Mouse (Mus musculus): ENCODE data around the gene Timm17b. TPM values are rescaled to one million over a fixed set of nuclear protein-coding genes. Genes with fewer than 3 reads are reported as not detected.
"Not testable (repeated sequence)": the region's sequence is repeated elsewhere in the genome, so short reads cannot be mapped to it uniquely, and the experiment has no call there.

Gene Timm17b
- total RNA-seq, 2 experiments from 2014 or later = 44.5 to 49.0 TPM

DNA sequence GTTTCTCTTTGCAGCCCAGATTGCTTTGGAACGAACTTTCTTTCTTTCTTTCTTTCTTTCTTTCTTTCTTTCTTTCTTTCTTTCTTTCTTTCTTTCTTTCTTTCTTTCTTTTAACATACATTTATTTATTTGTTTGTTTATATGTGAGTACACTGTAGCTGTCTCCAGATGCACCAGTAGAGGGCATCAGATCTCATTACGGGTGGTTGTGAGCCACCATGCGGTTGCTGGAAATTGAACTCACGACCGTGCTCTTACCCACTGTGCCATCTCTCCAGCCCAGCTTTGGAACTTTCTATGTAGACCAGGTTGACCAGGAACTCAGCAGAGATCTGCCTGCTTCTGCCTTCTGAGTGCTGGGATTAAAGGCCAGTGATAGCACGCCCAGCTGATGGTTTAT, 18.8 kb downstream of the Timm17b start:
- intact Hi-C loops (cut with DNase I); DNase-seq: not testable (repeated sequence)

- no peak for DNase-seq
- intact Hi-C loops (cut with DNase I) = no loop called here
These were observed 20.6 kb downstream of the Timm17b start, which contains the start of gene Pcsk1n for GRCm38 (mm10) chrX:7919601-7920383. TSS of gene Pcsk1n (plus strand) at chrX:7919822.

- no peak for DNase-seq
- intact Hi-C loops (cut with DNase I) = no loop called here
These were observed 22.9 kb downstream of the Timm17b start for GRCm38 (mm10) chrX:7922032-7922431.

GRCm38 (mm10) chrX:7926266-7926665, 27.1 kb downstream of the Timm17b start:
- no peak for DNase-seq
- intact Hi-C loops (cut with DNase I) = no loop called here

DNA sequence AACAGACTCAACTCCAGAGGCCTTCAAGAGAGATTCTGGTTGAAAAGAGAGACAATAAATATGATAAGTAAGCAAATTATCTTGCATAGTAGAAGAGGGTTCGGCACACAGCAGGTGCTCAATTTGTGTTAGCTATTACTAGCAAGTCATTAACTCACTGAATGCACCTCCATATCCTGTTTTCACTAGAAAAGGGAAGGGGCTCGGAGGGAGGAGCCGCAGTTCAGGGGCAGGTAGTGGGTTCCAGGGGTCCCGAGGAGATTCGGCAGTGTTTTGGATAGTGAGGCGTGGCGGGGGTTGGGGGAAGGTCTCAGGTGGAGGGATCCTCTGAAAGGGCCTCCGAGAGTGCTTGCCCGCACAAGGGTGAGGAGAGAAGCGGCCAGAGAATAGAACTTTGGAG, 28.0 kb downstream of the Timm17b start:
- intact Hi-C loops (cut with DNase I) = no loop called here
- DNase-seq = no peak

- intact Hi-C loops (cut with DNase I) = no loop called here
- no peak for DNase-seq
These were observed 29.2 kb downstream of the Timm17b start, which contains the start of gene Eras for GRCm38 (mm10) chrX:7928270-7928790. TSS of gene Eras (minus strand) at chrX:7928607.

DNA sequence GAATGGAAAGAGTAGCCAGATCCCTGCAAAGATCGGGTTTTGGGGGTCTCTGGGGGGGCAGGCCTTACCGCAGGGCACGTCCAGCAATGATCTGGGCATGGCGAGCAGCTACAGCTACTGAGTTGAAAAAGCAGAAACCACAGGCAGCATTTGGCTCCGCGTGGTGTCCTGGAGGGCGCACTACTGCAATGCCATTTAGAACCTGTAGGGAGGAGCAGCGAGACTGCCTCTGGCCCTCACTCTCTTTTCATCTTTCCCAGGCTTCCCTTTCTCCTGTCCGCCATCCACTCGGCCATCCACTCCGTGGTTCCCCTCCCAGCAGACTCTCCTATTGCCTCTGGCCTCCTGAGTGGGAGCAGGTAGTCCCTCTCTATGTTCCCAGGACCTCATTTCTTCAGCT, 37.7 kb downstream of the Timm17b start:
- no peak for DNase-seq
- intact Hi-C loops (cut with DNase I) = no loop called here

DNA sequence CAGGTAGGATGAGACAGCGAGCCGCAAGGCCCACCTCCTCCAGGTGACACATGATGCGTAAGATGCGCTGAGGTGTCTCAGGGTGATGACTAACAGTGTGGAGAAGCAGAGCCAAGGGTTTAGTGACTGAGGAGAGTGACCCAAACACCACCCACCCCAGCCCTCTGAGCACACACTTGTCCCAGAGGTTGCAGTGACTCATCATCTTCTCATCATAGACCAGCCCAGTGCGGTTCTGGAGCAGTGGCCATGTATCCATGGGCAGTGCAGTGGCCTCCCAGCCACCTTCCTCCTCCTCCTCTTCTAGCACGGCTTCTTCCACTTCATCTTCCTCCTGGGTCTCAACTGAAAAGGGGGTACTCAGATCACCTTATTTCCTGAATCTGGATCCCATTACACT, 38.5 kb downstream of the Timm17b start:
- no peak for DNase-seq
- intact Hi-C loops (cut with DNase I) = no loop called here

DNA sequence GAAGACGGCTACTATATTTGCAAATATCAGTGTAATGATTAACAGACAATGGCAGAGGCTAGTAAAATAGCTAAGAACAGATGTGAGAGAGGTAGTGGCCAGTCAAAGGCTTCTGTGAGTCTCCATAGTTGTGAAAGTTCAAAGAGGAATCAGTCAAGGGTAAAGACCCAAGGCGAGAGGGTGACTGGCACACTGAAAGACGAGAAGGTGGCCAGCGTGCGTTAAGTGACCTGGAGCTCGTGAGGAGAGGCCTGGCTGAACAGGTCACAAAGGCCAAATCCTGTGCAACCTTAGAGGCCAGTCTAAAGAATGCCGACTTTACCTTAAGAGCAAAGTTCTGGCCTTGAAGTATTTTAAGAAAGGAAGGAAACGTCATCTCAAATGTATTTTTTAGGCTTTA, 46.5 kb downstream of the Timm17b start:
- intact Hi-C loops (cut with DNase I) = no loop called here
- no peak for DNase-seq

- intact Hi-C loops (cut with DNase I) = no loop called here
- DNase-seq = no peak
These were observed 48.1 kb downstream of the Timm17b start, which contains the start of gene Hdac6 for GRCm38 (mm10) chrX:7947108-7947899. TSS of gene Hdac6 (minus strand) at chrX:7947889.

- intact Hi-C loops (cut with DNase I) = no loop called here
These were observed 48.8 kb downstream of the Timm17b start for GRCm38 (mm10) chrX:7947900-7948492.

GRCm38 (mm10) chrX:7950091-7950490, 50.9 kb downstream of the Timm17b start:
- intact Hi-C loops (cut with DNase I) = no loop called here
- DNase-seq = no peak

More at GRCm38 (mm10) chrX:7947900-7948492, 48.8 kb downstream of the Timm17b start:
- DNase-seq = peak; percentile 88 to 89

Other genes starting within 250 kb of the Timm17b start
- 10 to 100 TPM; 17.0 to 26.0 TPM for gene Prickle3, start 242.1 kb upstream of the Timm17b start, total RNA-seq (2021)
- gene Plp2, start 228.0 kb upstream of the Timm17b start, total RNA-seq (2021) = 10 to 100 TPM; 48.4 to 62.1 TPM
- gene Magix, start 218.1 kb upstream of the Timm17b start, total RNA-seq (2021) = 10 to 100 TPM; 25.2 to 33.2 TPM
- 10 to 100 TPM; 19.1 to 21.4 TPM for gene Gpkow, start 202.2 kb upstream of the Timm17b start, total RNA-seq (2021)
- 10 to 100 TPM; 46.3 to 55.4 TPM for gene Wdr45, start 185.0 kb upstream of the Timm17b start, total RNA-seq (2021)
- under 1 TPM in 1 of 2 experiments, not detected in 1; 0.68 TPM for gene Gm45208, start 177.1 kb upstream of the Timm17b start, total RNA-seq (2021)
- 1 to 10 TPM; 5.4 to 5.7 TPM for gene Praf2, start 170.9 kb upstream of the Timm17b start, total RNA-seq (2021)
- gene Ccdc120, start 148.5 kb upstream of the Timm17b start, total RNA-seq (2021) = 1 to 10 TPM in 1 of 2 experiments, under 1 TPM in 1; 0.42 to 1.8 TPM
- gene Tfe3, start 136.8 kb upstream of the Timm17b start, total RNA-seq (2021) = 10 to 100 TPM; 14.3 to 17.3 TPM
- gene Gripap1, start 109.6 kb upstream of the Timm17b start, total RNA-seq (2021) = 10 to 100 TPM; 25.1 to 25.4 TPM
- under 1 TPM; 0.19 to 0.28 TPM for gene Kcnd1, start 77.1 kb upstream of the Timm17b start, total RNA-seq (2021)
- 10 to 100 TPM; 26.1 to 27.8 TPM for gene Otud5, start 58.0 kb upstream of the Timm17b start, total RNA-seq (2021)
- gene Pim2, start 21.1 kb upstream of the Timm17b start, total RNA-seq (2021) = 1 to 10 TPM; 2.4 to 3.3 TPM
- 10 to 100 TPM; 13.2 to 16.7 TPM for gene Slc35a2, start 15.3 kb upstream of the Timm17b start, total RNA-seq (2021)
- 10 to 100 TPM; 22.2 to 22.4 TPM for gene Pqbp1, start 88 bp upstream of the Timm17b start, total RNA-seq (2021)
- gene Gm10491, start 8.5 kb downstream of the Timm17b start, total RNA-seq (2021) = not detected
- not detected for gene Gm10490, start 10.2 kb downstream of the Timm17b start, total RNA-seq (2021)
- under 1 TPM in 1 of 2 experiments, not detected in 1; 0.25 TPM for gene Pcsk1n, start 20.5 kb downstream of the Timm17b start, total RNA-seq (2021)
- not detected for gene Eras, start 29.2 kb downstream of the Timm17b start, total RNA-seq (2021)
- gene Hdac6, start 48.5 kb downstream of the Timm17b start, total RNA-seq (2021) = 10 to 100 TPM; 11.1 to 11.8 TPM
- under 1 TPM in 1 of 2 experiments, not detected in 1; 0.14 TPM for gene Gata1, start 78.7 kb downstream of the Timm17b start, total RNA-seq (2021)
- not detected for gene Glod5, start 119.1 kb downstream of the Timm17b start, total RNA-seq (2021)
- gene Suv39h1, start 175.4 kb downstream of the Timm17b start, total RNA-seq (2021) = 1 to 10 TPM; 4.8 to 5.1 TPM
- gene Was, start 191.1 kb downstream of the Timm17b start, total RNA-seq (2021) = 1 to 10 TPM; 1.9 to 2.5 TPM
- 10 to 100 TPM; 39.4 to 44.4 TPM for gene Wdr13, start 233.5 kb downstream of the Timm17b start, total RNA-seq (2021)
- gene Rbm3, start 246.5 kb downstream of the Timm17b start, total RNA-seq (2021) = 10 to 100 TPM; 63.1 to 74.0 TPM